ENCODE assay signal across 9 mouse cellular contexts in the genomic region with DNA sequence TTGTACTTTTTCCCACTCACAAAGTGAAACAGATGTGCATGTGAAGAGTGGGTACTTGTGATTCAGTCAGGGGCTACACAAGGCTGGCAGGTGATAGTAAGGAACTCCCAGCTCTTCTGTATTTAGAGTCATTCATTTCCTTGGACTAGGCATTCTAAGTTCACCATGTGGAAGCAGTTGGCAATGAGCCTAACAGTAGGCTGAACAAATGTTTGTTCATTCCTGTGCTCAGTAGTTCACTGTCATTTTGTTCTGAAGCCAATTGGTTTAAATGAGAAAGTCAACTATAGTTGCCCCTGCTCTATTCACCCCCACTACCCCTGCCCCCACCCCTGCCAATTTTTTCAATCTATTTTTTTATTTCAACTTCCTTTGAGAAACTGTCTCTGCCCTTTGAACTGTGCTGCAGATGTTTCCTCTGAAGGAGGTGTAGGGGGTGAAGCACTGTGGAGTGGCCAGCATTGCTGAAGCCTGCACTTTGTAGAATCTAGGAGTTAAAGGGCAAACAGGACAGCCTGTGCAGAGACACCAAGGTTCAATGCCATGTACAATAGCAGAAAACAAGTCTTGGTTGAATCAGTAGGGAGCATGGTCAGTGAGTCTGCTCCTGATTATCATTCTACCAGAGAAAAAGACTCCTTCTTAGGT. TPM values are rescaled to one million over a fixed set of nuclear protein-coding genes. Genes with fewer than 3 reads are reported as not detected.
DNase-seq lines count a peak whose midpoint lies in the region; ATAC-seq and TF ChIP-seq lines count a peak whose summit lies in the region.
"Had no signal": no experiment of that assay in that cellular context is flagged by ENCODE, and none has a peak within 500 bp of the region (broad histone marks: within the 10 kb centered on the region; RNA-seq: fewer than 3 reads in every experiment).

No protein-coding gene starts in this region.

- no peaks in the 10 kb centered on the region for H3K27me3 ChIP-seq in heart, embryonic 16.5 days (ENCODE audit: control insufficient read depth, insufficient read depth, low read length)
- no peaks in the 10 kb centered on the region for H3K27me3 ChIP-seq in heart, embryonic 12.5 days (replicated peaks)
- H3K27me3 ChIP-seq in small intestine, adult 2 months (ENCODE audit: control insufficient read depth, insufficient read depth, low read length): no peaks in the 10 kb centered on the region
- H3K27me3 ChIP-seq in hindbrain, postnatal 0 days (ENCODE audit: insufficient read depth, low read length): no peaks in the 10 kb centered on the region
- no peaks in the 10 kb centered on the region for H3K27me3 ChIP-seq in midbrain, embryonic 11.5 days (ENCODE audit: control insufficient read depth, insufficient read depth, low read length)

- H3K36me3 ChIP-seq in heart, embryonic 16.5 days (ENCODE audit: control insufficient read depth, insufficient read depth): 0 out of 2 replicates have a peak, but pooled peaks cover 5% of the 10 kb centered on the region
- H3K36me3 ChIP-seq in heart, embryonic 12.5 days: peaks cover 8% of the 10 kb centered on the region
- H3K36me3 ChIP-seq in small intestine, adult 2 months (ENCODE audit: control insufficient read depth, insufficient read depth, low read length): peaks cover 7% of the 10 kb centered on the region
- H3K36me3 ChIP-seq in hindbrain, postnatal 0 days (ENCODE audit: insufficient read depth, low read length): no peaks in the 10 kb centered on the region
- no peaks in the 10 kb centered on the region for H3K36me3 ChIP-seq in midbrain, embryonic 11.5 days (ENCODE audit: control insufficient read depth, insufficient read depth, low read length)

- ATAC-seq in heart, embryonic 16.5 days (replicated peaks; ENCODE audit: extremely low read depth, insufficient read depth, low FRiP score): peak; percentile 14; the same call in 1 of the 2 replicates
- ATAC-seq in heart, embryonic 12.5 days (ENCODE audit: insufficient number of reproducible peaks, low FRiP score): no peak
- ATAC-seq in hindbrain, postnatal 0 days: no peak
- ATAC-seq in midbrain, embryonic 11.5 days (ENCODE audit: low FRiP score): no peak

- H3K27ac ChIP-seq in heart, embryonic 16.5 days (ENCODE audit: low read length): no peak overlapping the region
- H3K27ac ChIP-seq in heart, embryonic 12.5 days (ENCODE audit: poor library complexity, severe bottlenecking): no peak overlapping the region
- H3K27ac ChIP-seq in small intestine, adult 2 months (ENCODE audit: insufficient read depth, low read depth, low read length): peak overlapping the region; percentile 89
- H3K27ac ChIP-seq in hindbrain, postnatal 0 days: no peak overlapping the region
- H3K27ac ChIP-seq in midbrain, embryonic 11.5 days (ENCODE audit: low read depth, low read length): no peak overlapping the region

- no peaks in the 10 kb centered on the region for H3K9me3 ChIP-seq in heart, embryonic 16.5 days (replicated peaks; ENCODE audit: control insufficient read depth, low read length)
- no peaks in the 10 kb centered on the region for H3K9me3 ChIP-seq in heart, embryonic 12.5 days (replicated peaks)
- H3K9me3 ChIP-seq in hindbrain, postnatal 0 days (ENCODE audit: low read length): no peaks in the 10 kb centered on the region
- no peaks in the 10 kb centered on the region for H3K9me3 ChIP-seq in midbrain, embryonic 11.5 days (ENCODE audit: control insufficient read depth, low read length)

- TF ChIP-seq POLR2A in small intestine, adult 2 months (IDR thresholded peaks at IDR 0.05; ENCODE audit: low read depth, low read length): no peak

- no peak overlapping the region for H3K4me3 ChIP-seq in heart, embryonic 16.5 days (ENCODE audit: low read length)
- H3K4me3 ChIP-seq in heart, embryonic 12.5 days: no peak overlapping the region
- no peak overlapping the region for H3K4me3 ChIP-seq in small intestine, adult 2 months (ENCODE audit: low read depth, low read length)
- no peak overlapping the region for H3K4me3 ChIP-seq in hindbrain, postnatal 0 days (ENCODE audit: low read length)
- H3K4me3 ChIP-seq in midbrain, embryonic 11.5 days (ENCODE audit: low read depth, low read length): no peak overlapping the region

- peak; percentile 71 for DNase-seq in brain, adult 2 months (ENCODE audit: low read depth, low spot score)
- peak; percentile 60 for DNase-seq in kidney, postnatal 14 days
- DNase-seq in hindbrain, postnatal 0 days (ENCODE audit: low spot score): no peak
- DNase-seq in natural killer cell, adult 2 months (ENCODE audit: low spot score in 2 of 2): no peak
- DNase-seq in midbrain, embryonic 11.5 days (ENCODE audit: low spot score, missing footprints): no peak

- H3K9ac ChIP-seq in heart, embryonic 16.5 days (ENCODE audit: low read length): no peak overlapping the region
- no peak overlapping the region for H3K9ac ChIP-seq in heart, embryonic 12.5 days
- H3K9ac ChIP-seq in hindbrain, postnatal 0 days (replicated peaks; ENCODE audit: low read length): no peak overlapping the region
- no peak overlapping the region for H3K9ac ChIP-seq in midbrain, embryonic 11.5 days (ENCODE audit: low read length)

- H3K4me2 ChIP-seq in heart, embryonic 16.5 days (ENCODE audit: low read depth, low read length): peak overlapping the region; percentile 10; the same call in 1 of the 2 replicates
- no peak overlapping the region for H3K4me2 ChIP-seq in heart, embryonic 12.5 days
- no peak overlapping the region for H3K4me2 ChIP-seq in hindbrain, postnatal 0 days (ENCODE audit: low read depth, low read length)
- no peak overlapping the region for H3K4me2 ChIP-seq in midbrain, embryonic 11.5 days

- no peaks in the 10 kb centered on the region for H3K4me1 ChIP-seq in heart, embryonic 16.5 days (ENCODE audit: control insufficient read depth, insufficient read depth, low read length)
- H3K4me1 ChIP-seq in heart, embryonic 12.5 days (replicated peaks): no peaks in the 10 kb centered on the region
- no peaks in the 10 kb centered on the region for H3K4me1 ChIP-seq in small intestine, adult 2 months (ENCODE audit: control insufficient read depth, insufficient read depth, insufficient read length, low read length)
- H3K4me1 ChIP-seq in hindbrain, postnatal 0 days (ENCODE audit: insufficient read depth, low read length): no peaks in the 10 kb centered on the region
- H3K4me1 ChIP-seq in midbrain, embryonic 11.5 days (ENCODE audit: control insufficient read depth, insufficient read depth, low read length): no peaks in the 10 kb centered on the region

- TF ChIP-seq CTCF in small intestine, adult 2 months (IDR thresholded peaks at IDR 0.05; ENCODE audit: extremely low read depth, insufficient read length, insufficient replicate concordance, low read depth, low read length): no peak
- TF ChIP-seq CTCF in hindbrain, postnatal 0 days (IDR thresholded peaks at IDR 0.05; ENCODE audit: low read depth): no peak

RNA-seq across cellular contexts. Expression of gene Mpp1, which starts 2.4 kb away (rescaled TPM):
- 45.8 and 52.2 TPM in 2 replicates for polyA plus RNA-seq in heart, embryonic 16.5 days (2015; fragmentation: Nextera tagmentation; extraction: Ambion mirVana)
- 26.4 and 27.5 TPM in 2 replicates for polyA plus RNA-seq in heart, embryonic 12.5 days (2016; fragmentation: Nextera tagmentation; extraction: Ambion mirVana)
- 25.2 and 263 TPM in 2 replicates for polyA plus RNA-seq in small intestine, adult 2 months (2012; rRNA removed)
- total RNA-seq in hindbrain, postnatal 0 days (2014; rRNA removed): 19.4 and 22.4 TPM in 2 replicates
- 23.2 TPM in 2 replicates for polyA plus RNA-seq in hindbrain, postnatal 0 days (2015; fragmentation: Nextera tagmentation; extraction: Ambion mirVana)
- 24.6 and 28.6 TPM in 2 replicates for polyA plus RNA-seq in midbrain, embryonic 11.5 days (2014; fragmentation: Nextera tagmentation; extraction: Ambion mirVana)

RNA-seq across cellular contexts. Expression of gene Dkc1, which starts 32.8 kb away (rescaled TPM):
- 68.9 and 82.9 TPM in 2 replicates for polyA plus RNA-seq in heart, embryonic 16.5 days (2015; fragmentation: Nextera tagmentation; extraction: Ambion mirVana)
- 59.3 and 72.5 TPM in 2 replicates for polyA plus RNA-seq in heart, embryonic 12.5 days (2016; fragmentation: Nextera tagmentation; extraction: Ambion mirVana)
- 1.4 and 4.0 TPM in 2 replicates for polyA plus RNA-seq in small intestine, adult 2 months (2012; rRNA removed)
- total RNA-seq in hindbrain, postnatal 0 days (2014; rRNA removed): 9.2 and 11.2 TPM in 2 replicates
- 56.6 and 63.7 TPM in 2 replicates for polyA plus RNA-seq in hindbrain, postnatal 0 days (2015; fragmentation: Nextera tagmentation; extraction: Ambion mirVana)
- polyA plus RNA-seq in midbrain, embryonic 11.5 days (2014; fragmentation: Nextera tagmentation; extraction: Ambion mirVana): 119 and 126 TPM in 2 replicates

RNA-seq across cellular contexts. Expression of gene Smim9, which starts 35.1 kb away (rescaled TPM):
- polyA plus RNA-seq in heart, embryonic 16.5 days (2015; fragmentation: Nextera tagmentation; extraction: Ambion mirVana): not detected in 2 replicates
- not detected in 2 replicates for polyA plus RNA-seq in heart, embryonic 12.5 days (2016; fragmentation: Nextera tagmentation; extraction: Ambion mirVana)
- not detected in 2 replicates for polyA plus RNA-seq in small intestine, adult 2 months (2012; rRNA removed)
- not detected in 2 replicates for total RNA-seq in hindbrain, postnatal 0 days (2014; rRNA removed)
- not detected in 2 replicates for polyA plus RNA-seq in hindbrain, postnatal 0 days (2015; fragmentation: Nextera tagmentation; extraction: Ambion mirVana)
- not detected in 2 replicates for polyA plus RNA-seq in midbrain, embryonic 11.5 days (2014; fragmentation: Nextera tagmentation; extraction: Ambion mirVana)
- total RNA-seq: layer of hippocampus, postnatal 14 days had no signal

RNA-seq across cellular contexts. Expression of gene Gab3, which starts 43.2 kb away (rescaled TPM):
- polyA plus RNA-seq in heart, embryonic 16.5 days (2015; fragmentation: Nextera tagmentation; extraction: Ambion mirVana): 4.0 and 4.9 TPM in 2 replicates
- polyA plus RNA-seq in heart, embryonic 12.5 days (2016; fragmentation: Nextera tagmentation; extraction: Ambion mirVana): 1.1 and 2.4 TPM in 2 replicates
- polyA plus RNA-seq in small intestine, adult 2 months (2012; rRNA removed): 0.17 and 0.39 TPM in 2 replicates
- total RNA-seq in hindbrain, postnatal 0 days (2014; rRNA removed): 2.3 and 7.9 TPM in 2 replicates
- 3.5 and 3.7 TPM in 2 replicates for polyA plus RNA-seq in hindbrain, postnatal 0 days (2015; fragmentation: Nextera tagmentation; extraction: Ambion mirVana)
- polyA plus RNA-seq in midbrain, embryonic 11.5 days (2014; fragmentation: Nextera tagmentation; extraction: Ambion mirVana): 1.2 and 1.3 TPM in 2 replicates

Comparison
In these comparisons a context has a peak if more than half of its experiments do, and no peak if none do; other contexts are left out.
1. DNase-seq: peak in brain, adult 2 months (single experiment) and kidney, postnatal 14 days (single experiment); none in hindbrain, postnatal 0 days (single experiment), natural killer cell, adult 2 months (0 of 2) and midbrain, embryonic 11.5 days (single experiment).
2. RNA of gene Dkc1, which starts 32.8 kb away (polyA plus RNA-seq): 119 to 126 TPM in midbrain, embryonic 11.5 days, 68.9 to 82.9 TPM in heart, embryonic 16.5 days, 59.3 to 72.5 TPM in heart, embryonic 12.5 days and 56.6 to 63.7 TPM in hindbrain, postnatal 0 days; 1.4 to 4.0 TPM in small intestine, adult 2 months; every median in the first group is over 10 times any median in the second.